Mouse (Mus musculus) lung, adult 2 months (tissue): Measurements from ENCODE around the gene Commd1.

ENCODE experiments used
- CTCF ChIP-seq: fragments of 200-500 bp; IDR thresholded peaks from 2 replicates; pipeline ENCODE4 v1.5.1; 2011; ENCODE audit warnings: mild to moderate bottlenecking, low read length, control low read depth; ENCODE audit not compliant: insufficient read depth
- POLR2A ChIP-seq: fragments of 200-500 bp; IDR thresholded peaks from 2 replicates; pipeline ENCODE4 v1.6.1; 2011; ENCODE audit warnings: low read depth, mild to moderate bottlenecking, control low read depth, low read length, borderline replicate concordance; ENCODE audit errors: extremely low read depth

DNA sequence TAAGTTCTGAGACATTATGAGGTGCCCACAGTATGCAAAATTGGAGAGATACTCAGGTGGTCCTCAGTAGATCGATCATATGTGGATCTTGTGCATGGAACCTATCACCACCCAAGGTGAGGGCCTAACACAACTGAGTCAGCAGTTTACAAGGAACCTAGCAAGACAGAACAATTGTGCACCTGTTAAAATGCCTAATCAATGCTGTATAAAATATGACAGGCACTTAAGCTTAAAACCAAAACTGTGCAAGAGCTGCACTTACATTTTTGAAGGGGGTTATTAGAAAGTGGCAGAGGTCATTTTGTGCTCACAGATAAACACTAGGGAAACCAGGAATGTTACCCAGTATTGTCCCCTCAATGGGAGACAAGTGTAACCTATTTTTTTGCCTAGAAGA, 23.1 kb upstream of the Commd1 start:
- TF ChIP-seq CTCF (no peak), POLR2A (no peak)
